Mouse (Mus musculus) WW6 (cell line): ENCODE measurements around the gene Mrpl16.
A peak's percentile ranks its signal among the peaks of the same experiment; 100 is the strongest.

ENCODE experiments used
- DNase-seq: peaks from one replicate; pipeline ENCODE4 v3.0.0-alpha.2; 2013; ENCODE audit warnings: low read depth, low spot score

Mrpl16 gene

GRCm38 (mm10) chr19:11770205-11770892, at the start of gene Mrpl16:
Mrpl16 (plus strand) TSS chr19:11770391.
- peak; percentile 83 for DNase-seq

- no peak for DNase-seq
These were observed 46.3 kb upstream of the Mrpl16 start for GRCm38 (mm10) chr19:11723870-11724269.

- no peak for DNase-seq
These were observed 45.9 kb upstream of the Mrpl16 start for GRCm38 (mm10) chr19:11724275-11724674.

- no peak for DNase-seq
These were observed 44.3 kb upstream of the Mrpl16 start for GRCm38 (mm10) chr19:11725915-11726314.

- no peak for DNase-seq
These were observed 42.9 kb upstream of the Mrpl16 start for GRCm38 (mm10) chr19:11727304-11727703.

GRCm38 (mm10) chr19:11730278-11730677, 39.9 kb upstream of the Mrpl16 start:
- DNase-seq: no peak

GRCm38 (mm10) chr19:11736455-11736854, 33.7 kb upstream of the Mrpl16 start:
- no peak for DNase-seq

GRCm38 (mm10) chr19:11745680-11746079, 24.5 kb upstream of the Mrpl16 start:
- no peak for DNase-seq

- no peak for DNase-seq
These were observed 22.9 kb upstream of the Mrpl16 start, which contains the start of gene Gif for GRCm38 (mm10) chr19:11747298-11747697. Gif (plus strand) TSS chr19:11747554.

GRCm38 (mm10) chr19:11765059-11765458, 5.1 kb upstream of the Mrpl16 start:
- no peak for DNase-seq

GRCm38 (mm10) chr19:11766413-11766812, 3.8 kb upstream of the Mrpl16 start:
- no peak for DNase-seq

- DNase-seq: no peak
These were observed 2.0 kb upstream of the Mrpl16 start for GRCm38 (mm10) chr19:11768163-11768562.

GRCm38 (mm10) chr19:11769257-11769920, 802 bp upstream of the Mrpl16 start:
- no peak for DNase-seq

GRCm38 (mm10) chr19:11777191-11777865, 7.1 kb downstream of the Mrpl16 start:
- DNase-seq: no peak

- no peak for DNase-seq
These were observed 15.4 kb downstream of the Mrpl16 start for GRCm38 (mm10) chr19:11785409-11786154.

GRCm38 (mm10) chr19:11787826-11788225, 17.6 kb downstream of the Mrpl16 start:
- no peak for DNase-seq

- DNase-seq: no peak
These were observed 18.7 kb downstream of the Mrpl16 start for GRCm38 (mm10) chr19:11788876-11789275.

- DNase-seq: no peak
These were observed 21.6 kb downstream of the Mrpl16 start for GRCm38 (mm10) chr19:11791825-11792224.

- DNase-seq: no peak
These were observed 23.7 kb downstream of the Mrpl16 start for GRCm38 (mm10) chr19:11793741-11794359.

- no peak for DNase-seq
These were observed 24.3 kb downstream of the Mrpl16 start for GRCm38 (mm10) chr19:11794447-11794846.

GRCm38 (mm10) chr19:11800531-11801315, 30.5 kb downstream of the Mrpl16 start:
- no peak for DNase-seq
